Mouse (Mus musculus) midbrain, postnatal 0 days (tissue): Measurements from ENCODE around the gene Gal3st4. TPM values are rescaled to one million over a fixed set of nuclear protein-coding genes. Genes with fewer than 3 reads are reported as not detected.

Experiments used
- ATAC-seq: fragments of 200-750 bp; cut with Nextera tagmentation; 2 replicates; pipeline ENCODE4 v1.8.0; 2017; ENCODE audit warnings: moderate number of reproducible peaks, mild to moderate bottlenecking, moderate TSS enrichment, moderate library complexity; ENCODE audit not compliant: low FRiP score
- DNase-seq: peaks from one replicate; pipeline ENCODE4 v3.0.0-alpha.2; 2015; ENCODE audit warnings: low spot score
- H3K27ac ChIP-seq: fragments of 300-500 bp; sonication (generic); 2 replicates; pipeline ENCODE4 v1.5.1; 2014; ENCODE audit warnings: low read depth, mild to moderate bottlenecking, low read length, mixed read lengths
- H3K27me3 ChIP-seq: fragments of 300-500 bp; sonication (generic); 2 replicates; pipeline ENCODE4 v1.6.1; 2014; ENCODE audit warnings: low read length, control low read depth, mixed read lengths; ENCODE audit not compliant: insufficient read depth
- H3K36me3 ChIP-seq: fragments of 300-500 bp; sonication (generic); 2 replicates; pipeline ENCODE4 v1.6.1; 2014; ENCODE audit warnings: low read length, control low read depth, mixed read lengths; ENCODE audit not compliant: insufficient read depth
- H3K4me1 ChIP-seq: fragments of 300-500 bp; sonication (generic); 2 replicates; pipeline ENCODE4 v1.6.1; 2014; ENCODE audit warnings: mild to moderate bottlenecking, control low read depth, antibody characterized with exemption, low read length, mixed read lengths; ENCODE audit not compliant: insufficient read depth
- H3K4me2 ChIP-seq: fragments of 300-500 bp; sonication (generic); 2 replicates; pipeline ENCODE4 v1.6.1; 2014; ENCODE audit warnings: low read depth, mild to moderate bottlenecking, low read length, mixed read lengths; ENCODE audit not compliant: poor library complexity, severe bottlenecking
- H3K4me3 ChIP-seq: fragments of 300-500 bp; sonication (generic); 2 replicates; pipeline ENCODE4 v1.5.1; 2014; ENCODE audit warnings: low read depth, mild to moderate bottlenecking, low read length, moderate library complexity
- H3K9ac ChIP-seq: fragments of 300-500 bp; sonication (generic); replicated peaks from 2 replicates; pipeline ENCODE4 v1.6.1; 2014; ENCODE audit warnings: mild to moderate bottlenecking, low read length, moderate library complexity, mixed read lengths; ENCODE audit not compliant: poor library complexity, severe bottlenecking
- H3K9me3 ChIP-seq: fragments of 300-500 bp; sonication (generic); 2 replicates; pipeline ENCODE4 v1.6.1; 2016; ENCODE audit warnings: low read length, control low read depth
- CTCF ChIP-seq: IDR thresholded peaks from 2 replicates; pipeline ENCODE4 v1.5.1; 2016; ENCODE audit warnings: antibody characterized with exemption, mild to moderate bottlenecking
- WGBS: fragments of 180-500 bp; shearing (Covaris S2); extraction: QIAGEN DNeasy Blood & Tissue Kit; methylation state at CpG from one replicate; pipeline ENCODE4 v1.1.7; 2014; 5-methylcytosine and 5-hydroxymethylcytosine counted together
- polyA plus RNA-seq: library from polyadenylated mRNA; unstranded; fragments of >200 nt; fragmentation: Nextera tagmentation; extraction: Ambion mirVana; gene quantifications from 2 replicates; pipeline ENCODE4 v1.2.1, GENCODE M21; 2015
- total RNA-seq: library from RNA; depleted of rRNA; stranded (reverse); fragments of >200 nt; gene quantifications from 2 replicates; pipeline ENCODE4 v1.2.3, GENCODE M21; 2014; rRNA removed

The Gal3st4 gene
- total RNA-seq = 0.71 and 1.4 TPM in 2 replicates
- polyA plus RNA-seq = 1.7 TPM in 2 replicates

GRCm38 (mm10) chr5:138272409-138272923, at the start of gene Gal3st4:
Gal3st4 (minus strand) TSS chr5:138272840.
- Histone ChIP-seq H3K9me3 (no peaks in the 10 kb centered on the region), H3K4me2 (peak within 1 kb of the TSS; percentile 26), H3K27me3 (no peaks in the 10 kb centered on the region), H3K4me1 (no peaks in the 10 kb centered on the region; the same call in 1 of the 2 replicates), H3K9ac (no peak within 1 kb of the TSS), H3K4me3 (no peak within 1 kb of the TSS), H3K27ac (no peak within 1 kb of the TSS), H3K36me3 (peaks cover 4% of the 10 kb centered on the region)
- ATAC-seq = no peak
- no peak for TF ChIP-seq CTCF
- 1% methylated on average over 12 of the region's 12 CpGs for WGBS
- DNase-seq = no peak

- H3K4me2 ChIP-seq = no peak overlapping the region
- DNase-seq (no peak), ATAC-seq (no peak)
- no peaks in the 10 kb centered on the region for H3K9me3 ChIP-seq
- peaks cover 4% of the 10 kb centered on the region; the same call in 1 of the 2 replicates for H3K36me3 ChIP-seq
- WGBS = 81% methylated on average over 3 of the region's 3 CpGs
- no peak for TF ChIP-seq CTCF
- no peak overlapping the region for H3K9ac ChIP-seq
- no peaks in the 10 kb centered on the region for H3K27me3 ChIP-seq
- H3K4me1 ChIP-seq = no peaks in the 10 kb centered on the region
- no peak overlapping the region for H3K4me3 ChIP-seq
- H3K27ac ChIP-seq = no peak overlapping the region
These were observed 40.2 kb upstream of the Gal3st4 start for GRCm38 (mm10) chr5:138312795-138313194.

- no peak for DNase-seq
- Histone ChIP-seq H3K9me3 (no peaks in the 10 kb centered on the region), H3K36me3 (peaks cover 17% of the 10 kb centered on the region), H3K4me2 (no peak overlapping the region), H3K4me3 (no peak overlapping the region), H3K27ac (no peak overlapping the region), H3K9ac (no peak overlapping the region), H3K27me3 (no peaks in the 10 kb centered on the region), H3K4me1 (no peaks in the 10 kb centered on the region)
- WGBS = 94% methylated on average over 2 of the region's 2 CpGs
- TF ChIP-seq CTCF = no peak
- ATAC-seq = no peak
These were observed 27.0 kb upstream of the Gal3st4 start for GRCm38 (mm10) chr5:138299613-138300012.

- Histone ChIP-seq H3K4me3 (no peak overlapping the region), H3K4me2 (no peak overlapping the region), H3K36me3 (peaks cover 13% of the 10 kb centered on the region), H3K9me3 (no peaks in the 10 kb centered on the region), H3K9ac (no peak overlapping the region), H3K4me1 (no peaks in the 10 kb centered on the region), H3K27ac (no peak overlapping the region), H3K27me3 (no peaks in the 10 kb centered on the region)
- TF ChIP-seq CTCF = no peak
- DNase-seq = no peak
- no peak for ATAC-seq
These were observed 21.5 kb upstream of the Gal3st4 start for GRCm38 (mm10) chr5:138294158-138294557.

GRCm38 (mm10) chr5:138291638-138292037, 19.0 kb upstream of the Gal3st4 start:
- Histone ChIP-seq H3K4me1 (no peaks in the 10 kb centered on the region), H3K36me3 (peaks cover 7% of the 10 kb centered on the region), H3K27ac (no peak overlapping the region), H3K4me2 (no peak overlapping the region), H3K9ac (no peak overlapping the region), H3K4me3 (no peak overlapping the region), H3K9me3 (no peaks in the 10 kb centered on the region), H3K27me3 (no peaks in the 10 kb centered on the region)
- 81% methylated on average over 1 of the region's 1 CpGs for WGBS
- DNase-seq = no peak
- ATAC-seq = no peak
- TF ChIP-seq CTCF = no peak

- no peak for ATAC-seq
- H3K36me3 ChIP-seq = peaks cover 7% of the 10 kb centered on the region
- H3K4me2 ChIP-seq = no peak overlapping the region
- no peak for DNase-seq
- H3K27me3 ChIP-seq = no peaks in the 10 kb centered on the region
- no peaks in the 10 kb centered on the region for H3K4me1 ChIP-seq
- no peak overlapping the region for H3K4me3 ChIP-seq
- H3K27ac ChIP-seq = no peak overlapping the region
- WGBS = 74% methylated on average over 3 of the region's 3 CpGs
- no peak overlapping the region for H3K9ac ChIP-seq
- H3K9me3 ChIP-seq = no peaks in the 10 kb centered on the region
- peak; percentile 38; the same call in 1 of the 2 replicates for TF ChIP-seq CTCF
These were observed 15.2 kb upstream of the Gal3st4 start for GRCm38 (mm10) chr5:138287861-138288260.
